Mouse (Mus musculus): ENCODE data around the gene Gpx5. TPM values are rescaled to one million over a fixed set of nuclear protein-coding genes. Genes with fewer than 3 reads are reported as not detected.
A peak's percentile ranks its signal among the peaks of the same experiment; 100 is the strongest.

Gpx5 gene
- total RNA-seq (2021): not detected
- long read RNA-seq: 0 reads

DNA sequence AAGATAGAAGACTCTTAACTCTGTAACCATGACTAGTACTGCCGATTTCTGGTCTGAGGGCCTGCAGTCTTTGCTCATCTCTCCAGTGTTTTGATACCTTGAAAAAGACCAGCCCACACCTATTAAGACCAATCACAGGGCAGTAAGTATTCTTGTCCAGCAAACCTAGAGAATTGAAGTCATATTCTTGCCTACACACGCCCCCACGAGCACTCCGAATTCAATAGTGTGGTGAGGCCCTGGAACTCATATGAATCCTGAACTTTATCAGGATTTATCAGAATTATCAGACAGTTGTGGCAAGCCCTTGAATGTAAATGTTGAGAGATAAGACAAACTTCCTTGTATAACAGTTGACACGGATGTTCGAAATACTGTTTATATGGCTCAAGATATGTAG lies at the start of gene Gpx5:
Gene Gpx5 (minus strand): TSS at position 101 of the 400 bp plus-strand sequence.
- no peak for DNase-seq (ENCODE audit: low spot score in 2 of 2)

DNA sequence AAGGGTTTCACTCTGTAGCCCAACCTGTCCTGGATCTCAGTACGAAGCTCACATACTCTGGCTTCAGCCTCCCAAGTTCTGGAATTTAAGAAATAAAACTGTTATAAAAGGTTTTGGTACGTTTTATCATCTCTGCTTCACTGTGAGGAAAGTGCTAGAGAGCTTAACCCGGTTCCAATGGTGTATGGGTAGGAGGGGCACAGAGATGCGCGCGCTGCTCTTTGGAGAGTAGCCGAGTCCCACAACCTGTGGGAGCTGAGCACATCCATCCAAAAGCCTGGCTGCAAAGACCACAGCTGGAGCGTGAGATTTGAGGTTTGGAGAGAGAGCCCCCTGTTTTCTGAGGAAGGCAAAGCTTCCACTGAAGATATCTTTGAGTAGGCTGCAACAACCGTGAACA lies 34.9 kb upstream of the Gpx5 start:
- DNase-seq (ENCODE audit: low spot score in 2 of 2): no peak

DNA sequence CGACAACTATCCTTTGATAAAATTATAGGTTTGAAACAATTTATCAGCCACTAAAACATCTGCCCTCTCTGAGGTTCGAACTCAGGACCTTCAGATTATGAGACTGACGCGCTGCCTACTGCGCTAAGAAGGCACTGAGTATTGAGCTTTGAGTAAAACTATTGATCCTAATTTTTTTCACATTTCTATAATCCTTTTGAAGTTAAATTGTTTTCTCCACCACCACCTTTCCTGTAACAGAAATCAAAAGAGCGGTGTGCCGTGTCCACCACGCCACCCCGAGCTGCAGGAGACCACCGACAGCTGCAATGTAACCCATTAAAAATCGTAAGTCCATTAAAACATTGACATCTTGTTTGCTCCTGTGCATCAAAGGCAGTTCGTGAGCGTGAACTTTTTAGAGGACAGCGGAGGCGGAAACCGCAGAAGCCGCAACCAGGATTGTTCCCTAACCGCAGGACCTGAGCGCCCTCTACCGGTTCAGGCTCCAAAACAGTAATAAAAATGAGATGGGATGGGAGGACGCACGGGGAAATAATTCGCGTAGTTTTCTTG lies 34.2 kb upstream of the Gpx5 start:
- DNase-seq (ENCODE audit: low spot score in 2 of 2): peak; percentile 66 to 89

DNA sequence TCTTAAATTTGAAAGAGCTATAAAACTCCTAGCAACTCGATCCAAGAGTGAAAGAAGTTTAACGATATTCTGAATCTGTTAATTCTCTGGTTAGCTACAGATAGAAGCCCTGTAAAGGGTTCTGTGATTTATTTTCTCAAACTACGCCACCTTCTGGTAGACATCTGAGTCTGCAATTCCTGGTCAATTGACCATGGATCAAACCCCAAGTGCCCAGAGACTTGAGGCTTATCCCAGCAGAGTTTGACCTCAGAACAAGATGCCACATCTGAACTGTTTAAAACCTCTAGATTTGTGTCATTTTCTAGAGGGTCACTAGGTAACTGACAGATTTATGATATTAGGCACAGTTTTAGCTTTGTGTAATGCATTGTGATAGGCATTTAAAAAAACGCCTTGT lies 33.7 kb upstream of the Gpx5 start:
- DNase-seq (ENCODE audit: low spot score in 2 of 2): peak in 1 of 2 experiments; percentile 24

DNA sequence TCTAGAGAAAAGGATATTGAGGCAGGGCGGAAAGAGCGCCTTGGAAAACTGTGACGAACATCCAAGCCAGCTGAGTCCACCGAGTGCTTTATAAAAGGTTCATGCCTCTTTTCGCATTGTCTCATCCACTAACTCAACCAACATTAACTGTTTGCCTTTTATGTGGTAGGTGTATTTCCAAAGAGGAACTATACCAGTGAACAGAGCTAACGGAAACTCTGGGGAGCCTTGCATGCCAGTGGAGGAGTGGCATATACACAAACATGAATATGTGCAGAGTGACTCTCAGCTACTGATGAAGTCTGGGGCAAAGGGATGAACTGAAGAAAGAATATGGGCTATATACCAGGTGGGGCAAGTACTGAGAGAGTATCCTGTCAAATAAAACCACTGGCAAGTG lies 30.9 kb upstream of the Gpx5 start:
- DNase-seq (ENCODE audit: low spot score in 2 of 2): no peak

DNA sequence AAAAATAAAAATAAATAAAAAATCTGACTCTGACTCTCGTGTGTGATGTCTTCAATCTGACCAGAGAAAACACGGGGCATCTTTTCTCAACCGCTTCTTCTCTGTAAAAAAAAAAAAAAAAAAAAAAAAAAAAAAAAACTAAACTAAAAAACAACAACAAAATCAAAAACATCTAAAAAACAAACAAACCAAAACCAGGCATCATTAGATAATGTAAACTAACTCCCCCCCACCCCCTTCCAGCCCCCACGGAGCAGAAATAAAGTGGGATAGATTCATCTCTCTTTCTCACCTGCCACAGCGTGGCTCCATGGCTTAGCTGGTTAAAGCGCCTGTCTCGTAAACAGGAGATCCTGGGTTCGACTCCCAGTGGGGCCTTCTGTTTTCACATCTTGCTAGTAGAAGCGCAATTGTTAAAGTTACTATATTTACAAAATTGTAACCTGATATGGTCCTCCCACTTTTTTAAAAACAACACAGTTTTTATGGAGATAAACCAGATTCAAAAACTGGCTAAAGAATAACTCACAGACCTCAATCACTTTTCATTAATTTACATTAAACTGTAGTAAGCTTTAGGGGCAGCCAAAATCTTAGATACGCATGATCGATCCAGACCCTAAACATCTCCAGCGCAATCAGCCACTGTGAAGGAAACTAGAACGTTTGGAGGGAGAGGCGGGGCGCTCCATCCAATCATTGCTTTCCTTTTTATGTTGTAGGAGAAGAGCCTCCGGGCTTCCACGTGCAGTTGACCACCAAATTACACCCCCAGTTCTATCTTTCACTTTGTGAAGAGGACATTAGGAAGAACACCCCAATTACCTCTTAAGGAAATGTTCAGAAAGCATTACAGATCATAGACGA lies 30.2 kb upstream of the Gpx5 start:
- DNase-seq (ENCODE audit: low spot score in 2 of 2): peak; percentile 69 to 87

DNA sequence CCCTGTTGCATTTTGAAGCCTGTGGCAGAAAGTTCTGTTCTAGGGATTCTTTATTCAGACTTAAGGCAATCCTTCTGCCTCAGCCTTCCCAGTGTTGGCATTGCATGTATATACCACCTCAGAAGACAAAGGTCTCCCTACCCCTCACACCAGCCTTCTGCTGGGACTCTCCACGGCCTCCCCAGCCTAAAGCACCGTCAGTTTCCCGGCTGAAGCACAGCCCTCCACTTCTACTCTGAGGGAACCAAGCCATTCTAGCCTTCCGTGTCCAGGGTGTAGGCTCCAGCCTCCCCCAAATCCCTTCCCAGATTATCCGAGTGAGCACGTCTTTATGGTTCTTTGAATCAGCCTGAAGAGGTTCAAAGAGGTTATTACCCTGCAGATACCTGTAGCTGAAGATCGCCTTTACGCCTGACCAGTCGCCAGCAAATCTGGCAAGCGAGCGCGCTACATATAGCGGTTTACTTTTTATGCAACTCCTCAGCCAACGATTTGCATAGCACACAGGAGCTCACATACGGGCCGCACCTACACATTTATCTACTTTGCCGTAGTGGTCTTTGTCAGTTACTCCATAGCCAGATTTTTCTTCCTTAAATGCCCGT lies 29.5 kb upstream of the Gpx5 start:
- peak in 1 of 2 experiments; percentile 39 for DNase-seq (ENCODE audit: low spot score in 2 of 2)

DNA sequence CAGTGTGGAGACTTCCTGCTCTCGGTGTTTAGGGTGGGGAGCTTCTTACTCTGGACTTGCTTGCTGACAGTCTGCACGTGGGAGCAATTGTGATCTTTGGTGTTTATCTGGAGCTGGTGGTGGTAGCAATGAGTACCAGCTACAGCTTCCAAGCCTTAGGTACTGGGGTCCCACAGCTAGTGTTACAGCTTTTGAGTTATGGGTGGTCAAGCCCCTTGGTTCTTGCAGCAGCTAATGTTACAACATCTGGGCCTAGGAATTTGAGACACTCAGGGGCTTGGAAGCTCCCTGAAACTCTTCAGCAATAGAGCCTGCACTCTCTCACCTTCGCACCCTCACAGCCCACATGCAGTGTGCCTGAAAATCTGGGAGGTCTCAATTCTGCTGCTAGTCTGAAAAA lies 27.7 kb upstream of the Gpx5 start:
- DNase-seq (ENCODE audit: low spot score in 2 of 2): no peak

DNA sequence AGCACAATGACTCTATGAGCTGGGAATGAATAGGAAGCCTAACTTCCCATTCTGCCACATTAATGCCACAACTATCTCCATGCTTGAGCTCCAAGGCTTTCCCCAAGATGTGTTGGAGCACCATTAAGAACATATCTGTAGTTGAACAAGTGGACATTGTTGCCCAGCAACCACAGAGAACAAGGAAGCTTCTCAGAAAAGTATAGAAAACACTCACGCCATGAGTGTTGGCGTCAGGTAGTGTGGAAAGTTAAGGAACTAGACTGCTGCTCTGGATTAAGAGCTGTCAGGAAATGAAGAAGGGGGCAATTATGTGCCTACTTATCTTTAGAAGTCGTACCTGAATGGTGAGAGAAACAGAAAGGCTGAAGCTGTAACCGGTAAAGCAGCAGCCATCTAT lies 21.4 kb upstream of the Gpx5 start:
- no peak for DNase-seq (ENCODE audit: low spot score in 2 of 2)

DNA sequence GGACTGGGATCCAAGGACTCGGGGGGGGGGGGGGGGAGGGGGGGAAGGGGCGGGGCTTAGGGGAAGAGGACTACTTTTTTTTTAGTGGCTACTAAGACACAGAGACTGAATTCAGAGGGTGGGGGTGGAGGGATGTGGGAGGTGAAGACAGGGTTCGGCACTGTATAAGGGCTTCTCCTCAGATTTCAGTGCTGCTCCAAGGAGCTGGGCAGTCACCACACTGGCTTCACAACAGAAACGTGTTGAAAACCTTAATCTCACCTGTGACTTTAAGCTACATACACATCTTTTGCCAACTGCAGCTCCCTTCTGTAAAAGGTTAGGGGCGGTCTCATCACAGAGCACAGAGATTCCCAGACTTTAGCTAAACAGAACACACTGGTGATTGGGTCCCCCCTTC lies 20.3 kb upstream of the Gpx5 start:
- no peak for DNase-seq (ENCODE audit: low spot score in 2 of 2)

DNA sequence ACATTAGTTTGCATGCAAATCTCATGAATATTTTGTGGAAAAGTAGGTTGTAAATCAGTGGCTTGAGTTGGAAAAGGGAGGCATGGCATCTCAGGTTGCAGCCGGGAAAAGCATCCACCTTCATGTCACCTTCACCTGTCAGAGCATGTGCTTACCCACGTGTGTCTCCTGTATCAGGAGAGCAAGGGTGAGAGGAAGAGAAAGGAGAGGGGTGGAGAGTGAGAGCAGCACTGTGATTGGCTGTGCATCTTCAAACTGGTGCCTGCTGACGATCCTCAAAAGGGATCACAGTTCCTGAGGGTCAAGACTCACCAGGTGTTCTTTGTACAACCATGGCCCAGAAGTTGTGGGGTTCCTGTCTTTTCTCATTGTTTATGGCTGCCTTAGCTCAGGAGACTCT lies 19.4 kb upstream of the Gpx5 start, which contains the start of gene Gpx6:
Gene Gpx6 (plus strand): TSS at position 200 of the 400 bp plus-strand sequence.
- DNase-seq (ENCODE audit: low spot score in 2 of 2): no peak

DNA sequence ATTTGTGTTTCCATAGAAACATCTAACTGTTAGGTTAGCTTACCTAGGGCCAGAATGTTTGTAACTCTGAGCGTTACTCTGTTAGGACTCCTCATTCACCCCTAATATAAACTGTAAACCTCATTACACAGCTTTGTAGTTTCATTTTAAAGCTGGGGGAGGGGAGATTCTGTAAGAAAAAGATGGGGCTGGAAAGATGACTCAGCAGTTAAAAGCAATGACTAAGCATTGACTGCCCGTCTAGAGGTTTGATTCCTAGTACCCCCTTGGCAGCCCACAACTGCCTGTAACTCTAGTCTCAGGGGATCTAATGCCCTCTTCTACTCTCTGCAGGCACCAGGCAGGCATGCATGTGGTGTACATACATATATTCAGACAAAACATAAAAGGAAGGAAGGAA lies 17.3 kb upstream of the Gpx5 start:
- no peak for DNase-seq (ENCODE audit: low spot score in 2 of 2)

DNA sequence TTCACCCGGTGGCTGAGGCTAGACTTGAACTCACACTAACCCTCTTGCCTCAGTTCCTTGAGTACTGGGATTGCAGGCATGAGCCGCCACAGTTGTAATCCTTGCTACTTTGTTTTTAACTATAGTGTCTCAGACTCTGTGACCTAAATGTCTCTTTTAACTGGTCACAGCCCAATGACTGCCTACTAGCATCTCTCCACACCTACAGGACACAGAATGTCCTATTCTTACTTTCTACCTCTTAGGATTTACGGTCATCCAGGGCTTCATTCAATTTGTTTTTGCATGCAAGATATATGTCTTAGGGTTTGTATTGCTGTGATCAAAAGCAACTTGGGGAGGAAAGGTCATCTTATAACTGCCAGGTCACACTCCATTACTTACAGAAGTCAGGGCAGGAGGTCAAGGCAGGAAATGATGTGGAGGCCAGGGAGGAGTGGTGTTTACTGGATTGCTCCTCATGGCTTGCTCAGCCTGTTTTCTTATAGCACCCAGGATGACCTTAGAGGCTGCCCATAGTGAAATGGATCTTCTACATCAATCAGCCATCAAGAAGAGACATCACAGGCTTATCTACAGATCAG lies 12.0 kb upstream of the Gpx5 start:
- no peak for DNase-seq (ENCODE audit: low spot score in 2 of 2)

DNA sequence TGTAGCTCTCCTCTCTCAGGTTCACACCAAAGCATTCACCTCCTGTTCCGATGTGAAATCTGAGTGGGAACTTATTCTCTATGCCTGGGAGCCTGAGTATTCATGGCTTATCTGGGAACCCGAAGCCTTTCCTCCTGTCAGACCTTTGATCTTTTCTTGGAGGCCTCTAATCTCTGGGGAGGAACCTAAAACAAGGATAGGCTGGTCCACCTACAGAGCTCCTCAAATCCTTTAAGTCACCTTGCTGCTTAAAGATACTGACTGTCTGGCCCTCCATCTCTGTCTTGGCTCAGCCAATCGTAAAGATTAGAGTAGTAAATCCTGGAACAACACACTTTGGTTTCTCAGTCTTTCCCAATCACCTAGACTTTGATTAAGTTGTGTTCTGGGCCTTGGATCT lies 6.0 kb upstream of the Gpx5 start:
- DNase-seq (ENCODE audit: low spot score in 2 of 2): no peak

DNA sequence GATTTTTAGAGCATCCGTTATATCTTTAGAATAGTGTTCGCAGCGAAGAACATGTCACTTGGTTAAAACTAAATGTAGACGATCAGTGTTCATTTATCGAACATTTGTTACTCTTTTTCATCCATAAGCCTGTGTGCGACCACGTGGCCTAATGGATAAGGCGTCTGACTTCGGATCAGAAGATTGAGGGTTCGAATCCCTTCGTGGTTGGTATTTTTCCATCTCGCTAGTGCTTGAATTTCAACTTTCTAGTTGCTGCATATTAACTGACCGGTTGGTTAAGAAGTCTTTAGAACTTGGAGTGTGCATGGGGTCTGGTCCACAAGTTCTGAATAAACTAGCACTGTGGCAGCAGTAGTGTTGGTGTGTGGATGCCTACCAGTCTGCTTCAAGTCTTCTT lies 13.0 kb downstream of the Gpx5 start:
- DNase-seq (ENCODE audit: low spot score in 2 of 2): peak; percentile 85 to 97

DNA sequence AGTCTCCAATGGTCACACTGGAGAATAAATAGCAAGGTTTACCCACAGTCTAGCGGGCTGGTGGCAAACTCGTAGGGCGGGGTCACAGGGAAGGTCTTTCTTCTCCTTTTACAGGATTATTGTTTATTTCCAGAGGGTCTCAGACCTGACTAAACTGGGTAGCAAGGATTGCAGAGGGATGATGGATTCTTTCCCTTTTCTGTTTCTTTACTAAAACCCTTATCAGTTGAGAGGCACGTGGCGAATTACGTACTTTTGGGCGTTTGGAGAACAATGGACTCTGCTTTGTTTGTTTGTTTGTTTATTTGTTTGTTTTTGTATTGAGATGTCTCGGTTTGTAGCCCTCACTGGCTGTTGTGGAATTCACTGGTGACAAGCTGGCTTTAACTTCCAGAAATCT lies 13.5 kb downstream of the Gpx5 start:
- DNase-seq (ENCODE audit: low spot score in 2 of 2): no peak

DNA sequence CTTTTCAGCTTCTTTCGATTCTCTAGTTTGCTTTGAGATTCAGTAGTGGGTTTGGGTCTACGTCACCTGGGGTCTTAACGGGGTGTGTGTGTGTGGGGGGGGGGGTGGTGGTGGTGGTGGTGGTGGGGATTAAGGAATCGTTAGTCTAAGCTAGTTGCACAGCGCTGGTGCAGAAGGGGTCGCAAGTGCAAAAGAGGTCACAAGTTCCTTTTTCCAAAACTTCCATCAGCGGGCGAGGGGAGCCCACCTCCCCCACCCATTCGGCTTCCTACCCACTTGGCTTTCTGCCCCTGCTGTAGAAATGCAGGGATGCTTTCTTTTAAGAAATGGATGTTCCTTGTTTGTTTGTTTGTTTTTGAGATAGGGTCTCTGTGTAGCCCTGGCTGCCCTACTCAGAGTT lies 16.0 kb downstream of the Gpx5 start:
- no peak for DNase-seq (ENCODE audit: low spot score in 2 of 2)

DNA sequence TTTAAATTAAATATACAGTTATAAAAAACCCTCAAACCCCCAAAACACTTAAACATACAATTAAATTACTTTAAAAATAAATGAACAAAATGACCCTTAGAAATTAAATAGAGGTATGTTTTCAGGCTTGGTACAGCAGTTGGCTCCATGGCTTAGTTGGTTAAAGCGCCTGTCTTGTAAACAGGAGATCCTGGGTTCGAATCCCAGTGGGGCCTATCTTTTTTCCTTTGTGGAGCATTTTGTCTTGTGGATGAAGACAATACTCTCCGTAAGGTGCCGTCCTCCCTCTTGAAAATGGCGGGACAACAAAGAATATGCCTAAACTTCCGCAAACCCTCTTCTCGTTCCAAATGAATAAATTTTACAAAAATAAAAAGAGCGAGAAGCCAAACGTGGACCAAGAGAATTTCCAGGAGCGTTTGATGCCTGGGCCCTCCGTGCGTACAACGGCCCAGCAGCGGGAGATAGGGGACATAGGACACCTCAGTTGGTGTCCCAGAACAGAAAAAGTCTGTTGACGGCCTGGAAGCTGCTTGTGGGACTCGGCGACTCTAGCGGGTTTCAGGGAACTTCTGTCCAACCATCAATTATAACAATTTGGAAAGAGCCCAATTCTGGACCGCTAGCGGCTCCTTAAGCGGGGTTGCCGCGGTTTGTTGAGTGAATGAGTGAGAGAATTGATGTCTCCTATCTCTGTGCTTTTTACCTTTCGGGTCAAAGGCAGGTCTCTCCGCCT lies 16.5 kb downstream of the Gpx5 start:
- peak; percentile 85 to 96 for DNase-seq (ENCODE audit: low spot score in 2 of 2)

DNA sequence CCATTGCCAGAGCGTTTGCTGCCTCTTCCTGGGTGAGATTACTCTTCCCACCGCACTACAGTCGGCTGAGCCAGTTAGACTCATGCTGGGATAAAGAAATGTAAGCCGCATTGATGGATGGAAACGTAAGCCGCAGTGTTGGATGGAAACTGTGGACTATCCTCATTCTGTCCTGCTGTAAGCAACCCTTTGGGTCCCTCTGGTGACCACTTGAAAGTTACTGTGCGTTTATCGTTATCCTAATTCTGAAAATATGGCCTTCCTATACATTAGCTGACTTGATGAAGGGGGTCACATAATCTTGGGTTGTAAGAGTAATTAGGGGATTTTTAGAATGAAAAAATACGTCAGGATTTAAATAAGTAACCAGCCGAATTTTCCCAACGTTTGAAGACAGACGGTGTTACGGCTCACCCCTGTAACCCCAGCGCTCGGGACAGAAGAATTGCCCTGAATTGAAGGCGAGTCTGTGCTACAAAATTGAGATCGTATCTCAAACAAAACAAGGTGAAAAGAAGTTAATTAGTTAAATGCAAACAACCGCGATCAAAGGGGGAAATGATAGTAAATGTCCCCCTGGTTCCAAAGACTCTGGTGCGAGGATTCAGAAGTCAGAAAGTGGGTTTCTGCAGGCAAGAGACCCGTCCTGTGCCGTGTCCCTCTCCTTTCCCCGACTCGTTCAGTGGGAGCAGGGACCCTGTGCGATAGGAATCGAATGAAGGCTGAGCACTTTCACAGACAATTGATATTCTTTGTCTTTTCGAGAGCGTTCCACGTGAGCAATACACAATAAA lies 17.3 kb downstream of the Gpx5 start:
- DNase-seq (ENCODE audit: low spot score in 2 of 2): peak in 1 of 2 experiments; percentile 63

DNA sequence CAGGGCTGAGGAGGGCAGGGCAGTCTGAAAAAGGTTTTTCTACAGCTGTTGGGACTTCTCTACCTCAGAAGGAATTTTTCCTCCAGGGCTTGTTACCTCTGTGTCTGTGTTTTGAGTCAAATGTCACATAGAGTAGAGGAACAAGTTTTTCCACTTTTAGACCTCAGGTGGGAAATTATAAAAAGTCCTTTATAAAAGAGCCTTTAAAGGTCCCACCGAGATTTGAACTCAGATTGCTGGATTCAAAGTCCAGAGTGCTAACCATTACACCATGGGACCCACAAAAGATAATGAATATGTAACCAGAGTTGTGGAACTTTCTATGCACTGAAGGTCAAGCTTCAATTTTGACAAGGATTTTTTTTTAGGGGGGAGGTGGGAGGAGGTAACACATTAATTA lies 24.3 kb downstream of the Gpx5 start:
- DNase-seq (ENCODE audit: low spot score in 2 of 2): no peak

DNA sequence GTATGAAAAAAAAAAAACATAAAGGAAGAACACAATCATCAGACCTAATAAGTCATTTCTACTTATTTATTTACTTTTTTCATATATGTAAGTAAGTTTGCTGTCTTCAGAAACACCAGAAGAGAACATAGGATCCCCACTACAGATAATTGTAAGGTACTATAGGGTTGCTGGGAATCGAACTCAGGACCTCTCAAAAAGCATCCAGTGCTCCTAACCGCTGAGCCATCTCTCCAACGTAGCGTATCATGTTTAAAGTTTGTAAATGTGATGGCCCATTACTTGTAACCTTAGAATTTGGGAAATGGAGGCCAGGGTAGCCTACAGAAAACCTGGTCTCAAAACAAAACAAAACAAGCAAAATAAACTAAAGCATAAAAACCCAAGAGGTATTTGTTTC lies 25.0 kb downstream of the Gpx5 start:
- peak in 1 of 2 experiments; percentile 21 for DNase-seq (ENCODE audit: low spot score in 2 of 2)
